ENCODE assay signal across 9 mouse cellular contexts in the genomic region with DNA sequence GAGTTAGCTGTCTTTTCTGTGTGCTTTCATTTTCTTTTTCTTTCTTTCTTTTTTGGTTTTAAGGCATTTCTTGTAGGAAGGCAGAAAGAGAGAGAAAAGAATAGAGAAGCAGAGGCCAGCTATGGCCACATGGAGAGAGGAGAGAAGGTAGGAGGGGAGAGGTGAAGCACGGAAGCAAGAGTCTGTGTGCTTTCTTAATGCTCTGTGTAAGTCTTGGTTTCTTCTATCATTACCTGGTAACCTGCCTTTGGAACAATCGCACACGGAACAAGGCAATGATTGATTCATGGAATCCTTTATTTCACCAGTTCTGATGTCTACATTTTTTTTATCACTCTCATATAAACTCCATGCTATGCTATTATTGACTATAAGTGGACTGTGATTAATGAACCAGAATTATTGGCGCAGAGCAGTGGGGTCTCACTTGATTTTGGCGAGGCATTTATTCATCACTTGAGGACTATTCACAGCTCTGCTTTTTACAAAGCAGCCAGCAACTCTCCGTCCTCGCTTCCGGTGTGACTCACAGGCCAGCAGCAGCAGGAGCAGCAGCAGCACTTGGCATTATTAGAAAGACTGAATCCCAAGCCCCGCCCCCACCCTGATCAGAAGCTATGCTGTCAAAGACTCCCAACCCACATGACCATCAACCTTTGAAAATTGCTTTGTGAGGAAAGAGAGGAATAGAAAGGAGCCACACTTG.
A peak's percentile ranks its signal among the peaks of the same experiment; 100 is the strongest.
DNase-seq lines count a peak whose midpoint lies in the region; ATAC-seq and TF ChIP-seq lines count a peak whose summit lies in the region.
"Had no signal": no experiment of that assay in that cellular context is flagged by ENCODE, and none has a peak within 500 bp of the region (broad histone marks: within the 10 kb centered on the region; RNA-seq: fewer than 3 reads in every experiment).

No protein-coding gene starts in this region.

- H3K4me2 ChIP-seq in intestine, embryonic 16.5 days (ENCODE audit: low read depth, low read length) = no peak overlapping the region
- H3K4me2 ChIP-seq in intestine, embryonic 15.5 days (replicated peaks) = no peak overlapping the region
- H3K4me2 ChIP-seq in hindbrain, embryonic 11.5 days (replicated peaks; ENCODE audit: low read depth, low read length) = no peak overlapping the region
- H3K4me2 ChIP-seq in neural tube, embryonic 14.5 days (ENCODE audit: low read depth, low read length) = no peak overlapping the region

- no peaks in the 10 kb centered on the region for H3K27me3 ChIP-seq in intestine, embryonic 16.5 days (replicated peaks; ENCODE audit: control insufficient read depth, insufficient read depth, low read length)
- no peaks in the 10 kb centered on the region for H3K27me3 ChIP-seq in intestine, embryonic 15.5 days (replicated peaks)
- H3K27me3 ChIP-seq in hindbrain, embryonic 11.5 days (ENCODE audit: control insufficient read depth, insufficient read depth, low read length) = no peaks in the 10 kb centered on the region
- no peaks in the 10 kb centered on the region for H3K27me3 ChIP-seq in neural tube, embryonic 14.5 days (ENCODE audit: control insufficient read depth, insufficient read depth, low read length)

- H3K9me3 ChIP-seq in intestine, embryonic 16.5 days (ENCODE audit: control insufficient read depth, low read length) = no peaks in the 10 kb centered on the region
- no peaks in the 10 kb centered on the region for H3K9me3 ChIP-seq in intestine, embryonic 15.5 days
- H3K9me3 ChIP-seq in hindbrain, embryonic 11.5 days (ENCODE audit: control insufficient read depth, low read length) = no peaks in the 10 kb centered on the region
- H3K9me3 ChIP-seq in neural tube, embryonic 14.5 days (ENCODE audit: control insufficient read depth, low read length) = no peaks in the 10 kb centered on the region

- H3K9ac ChIP-seq in intestine, embryonic 16.5 days (ENCODE audit: low read depth, low read length) = no peak overlapping the region
- H3K9ac ChIP-seq in intestine, embryonic 15.5 days = no peak overlapping the region
- H3K9ac ChIP-seq in hindbrain, embryonic 11.5 days (ENCODE audit: low read depth, low read length) = peak overlapping the region; percentile 5; the same call in 1 of the 2 replicates
- H3K9ac ChIP-seq in neural tube, embryonic 14.5 days (replicated peaks; ENCODE audit: low read depth, low read length) = no peak overlapping the region

- 59% methylated on average over 9 of the region's 9 CpGs for WGBS in intestine, embryonic 16.5 days
- WGBS in intestine, embryonic 15.5 days = 55% methylated on average over 9 of the region's 9 CpGs
- 42% methylated on average over 9 of the region's 9 CpGs for WGBS in hindbrain, embryonic 11.5 days
- WGBS in neural tube, embryonic 14.5 days = 33% methylated on average over 9 of the region's 9 CpGs

- H3K4me1 ChIP-seq in intestine, embryonic 16.5 days (ENCODE audit: control insufficient read depth, insufficient read depth, low read length) = no peaks in the 10 kb centered on the region
- no peaks in the 10 kb centered on the region for H3K4me1 ChIP-seq in intestine, embryonic 15.5 days (replicated peaks)
- no peaks in the 10 kb centered on the region for H3K4me1 ChIP-seq in hindbrain, embryonic 11.5 days (replicated peaks; ENCODE audit: control insufficient read depth, insufficient read depth, low read length)
- H3K4me1 ChIP-seq in neural tube, embryonic 14.5 days (ENCODE audit: control insufficient read depth, insufficient read depth, low read length) = no peaks in the 10 kb centered on the region

- H3K36me3 ChIP-seq in intestine, embryonic 16.5 days (ENCODE audit: control insufficient read depth, insufficient read depth, low read length) = no peaks in the 10 kb centered on the region
- H3K36me3 ChIP-seq in intestine, embryonic 15.5 days = no peaks in the 10 kb centered on the region
- H3K36me3 ChIP-seq in hindbrain, embryonic 11.5 days (ENCODE audit: control insufficient read depth, insufficient read depth, low read length) = no peaks in the 10 kb centered on the region
- H3K36me3 ChIP-seq in neural tube, embryonic 14.5 days (ENCODE audit: control insufficient read depth, insufficient read depth, low read length) = no peaks in the 10 kb centered on the region
- H3K36me3 ChIP-seq: G1E had no signal

- 0 out of 2 replicates have a peak, but pooled peaks have one; percentile 33 for ATAC-seq in intestine, embryonic 16.5 days
- ATAC-seq in intestine, embryonic 15.5 days = no peak
- peak; percentile 93 for ATAC-seq in hindbrain, embryonic 11.5 days (ENCODE audit: low FRiP score)
- ATAC-seq in neural tube, embryonic 14.5 days (ENCODE audit: low read depth) = peak; percentile 83

- no peak overlapping the region for H3K27ac ChIP-seq in intestine, embryonic 16.5 days (ENCODE audit: low read length)
- H3K27ac ChIP-seq in intestine, embryonic 15.5 days = no peak overlapping the region
- no peak overlapping the region for H3K27ac ChIP-seq in hindbrain, embryonic 11.5 days (ENCODE audit: low read depth, low read length)
- H3K27ac ChIP-seq in neural tube, embryonic 14.5 days (ENCODE audit: low read depth, low read length) = no peak overlapping the region

- no peak for TF ChIP-seq CTCF in brain, embryonic 14.5 days (IDR thresholded peaks at IDR 0.05; ENCODE audit: borderline replicate concordance, extremely low read depth, insufficient read depth, insufficient read length)

- DNase-seq in brain, embryonic 14.5 days (ENCODE audit: low read depth) = peak; percentile 95
- peak; percentile 75 for DNase-seq in hindbrain, embryonic 11.5 days (ENCODE audit: low spot score)
- DNase-seq in gastrocnemius, postnatal 25 days = no peak
- DNase-seq in ovary, adult 18-20 months (ENCODE audit: low spot score) = no peak
- DNase-seq in lung, adult 18-20 months = no peak

- no peak overlapping the region for H3K4me3 ChIP-seq in intestine, embryonic 16.5 days (ENCODE audit: low read length)
- no peak overlapping the region for H3K4me3 ChIP-seq in intestine, embryonic 15.5 days (replicated peaks)
- no peak overlapping the region for H3K4me3 ChIP-seq in hindbrain, embryonic 11.5 days (ENCODE audit: low read depth, low read length)
- H3K4me3 ChIP-seq in neural tube, embryonic 14.5 days (ENCODE audit: low read depth, low read length) = no peak overlapping the region

- no peak; the same call in 1 of the 2 replicates for TF ChIP-seq POLR2A in brain, embryonic 14.5 days (IDR thresholded peaks at IDR 0.05; ENCODE audit: borderline replicate concordance, extremely low read depth, insufficient read depth, insufficient read length, poor library complexity, severe bottlenecking)

Comparison
In these comparisons a context has a peak if more than half of its experiments do, and no peak if none do; other contexts are left out.
1. DNase-seq: peak in brain, embryonic 14.5 days (single experiment) and hindbrain, embryonic 11.5 days (single experiment); none in gastrocnemius, postnatal 25 days (single experiment), ovary, adult 18-20 months (single experiment) and lung, adult 18-20 months (0 of 2).